Mouse (Mus musculus): ENCODE results near the gene Aldh1a3.

The Aldh1a3 gene

GRCm38 (mm10) chr7:66418981-66419380, 8.3 kb downstream of the Aldh1a3 start:
- DNase-seq (ENCODE audit: low spot score in 2 of 2): no peak

- DNase-seq (ENCODE audit: low spot score in 2 of 2): no peak
These were observed 10.5 kb downstream of the Aldh1a3 start for GRCm38 (mm10) chr7:66416829-66417228.

GRCm38 (mm10) chr7:66413093-66413492, 14.2 kb downstream of the Aldh1a3 start:
- DNase-seq (ENCODE audit: low spot score in 2 of 2): no peak

GRCm38 (mm10) chr7:66409433-66409832, 17.9 kb downstream of the Aldh1a3 start:
- DNase-seq (ENCODE audit: low spot score in 2 of 2): no peak

- DNase-seq (ENCODE audit: low spot score in 2 of 2): no peak
These were observed 20.3 kb downstream of the Aldh1a3 start for GRCm38 (mm10) chr7:66406971-66407370.

- DNase-seq (ENCODE audit: low spot score in 2 of 2): peak; percentile 19 to 53
These were observed 21.2 kb downstream of the Aldh1a3 start for GRCm38 (mm10) chr7:66405951-66406721.

GRCm38 (mm10) chr7:66405541-66405940, 21.8 kb downstream of the Aldh1a3 start:
- DNase-seq (ENCODE audit: low spot score in 2 of 2): peak in 1 of 2 experiments; percentile 21

- no peak for DNase-seq (ENCODE audit: low spot score in 2 of 2)
These were observed 22.5 kb downstream of the Aldh1a3 start for GRCm38 (mm10) chr7:66404802-66405201.

- no peak for DNase-seq (ENCODE audit: low spot score in 2 of 2)
These were observed 23.2 kb downstream of the Aldh1a3 start for GRCm38 (mm10) chr7:66404141-66404540.

- DNase-seq (ENCODE audit: low spot score in 2 of 2): no peak
These were observed 24.4 kb downstream of the Aldh1a3 start for GRCm38 (mm10) chr7:66402876-66403275.

- DNase-seq (ENCODE audit: low spot score in 2 of 2): no peak
These were observed 25.7 kb downstream of the Aldh1a3 start for GRCm38 (mm10) chr7:66401605-66402004.

- no peak for DNase-seq (ENCODE audit: low spot score in 2 of 2)
These were observed 30.0 kb downstream of the Aldh1a3 start for GRCm38 (mm10) chr7:66397288-66397687.

GRCm38 (mm10) chr7:66388621-66389532, 38.4 kb downstream of the Aldh1a3 start:
- peak; percentile 83 to 85 for DNase-seq (ENCODE audit: low spot score in 2 of 2)

GRCm38 (mm10) chr7:66387813-66388521, 39.4 kb downstream of the Aldh1a3 start, which contains the start of gene Lrrk1:
Lrrk1 (minus strand) TSS chr7:66388350.
- DNase-seq (ENCODE audit: low spot score in 2 of 2): peak; percentile 60 to 70

- no peak for DNase-seq (ENCODE audit: low spot score in 2 of 2)
These were observed 39.9 kb downstream of the Aldh1a3 start for GRCm38 (mm10) chr7:66387419-66387812.

GRCm38 (mm10) chr7:66386411-66386810, 40.9 kb downstream of the Aldh1a3 start:
- DNase-seq (ENCODE audit: low spot score in 2 of 2): no peak

- no peak for DNase-seq (ENCODE audit: low spot score in 2 of 2)
These were observed 41.5 kb downstream of the Aldh1a3 start for GRCm38 (mm10) chr7:66385826-66386225.

GRCm38 (mm10) chr7:66384891-66385290, 42.4 kb downstream of the Aldh1a3 start:
- no peak for DNase-seq (ENCODE audit: low spot score in 2 of 2)

- peak in 1 of 2 experiments; percentile 29 for DNase-seq (ENCODE audit: low spot score in 2 of 2)
These were observed 43.1 kb downstream of the Aldh1a3 start for GRCm38 (mm10) chr7:66384213-66384612.

GRCm38 (mm10) chr7:66376560-66376959, 50.8 kb downstream of the Aldh1a3 start:
- no peak for DNase-seq (ENCODE audit: low spot score in 2 of 2)

GRCm38 (mm10) chr7:66375736-66376135, 51.6 kb downstream of the Aldh1a3 start:
- no peak for DNase-seq (ENCODE audit: low spot score in 2 of 2)

- DNase-seq (ENCODE audit: low spot score in 2 of 2): no peak
These were observed 53.9 kb downstream of the Aldh1a3 start for GRCm38 (mm10) chr7:66373391-66373790.

All from heart, adult 9 months (tissue).